Mouse (Mus musculus): Measurements from ENCODE around the gene Msh5. TPM values are rescaled to one million over a fixed set of nuclear protein-coding genes. Genes with fewer than 3 reads are reported as not detected.
"Not testable (repeated sequence)": the region's sequence is repeated elsewhere in the genome, so short reads cannot be mapped to it uniquely, and the experiment has no call there.

Gene Msh5
- polyA plus RNA-seq, 1 experiment = 1.6 TPM

DNA sequence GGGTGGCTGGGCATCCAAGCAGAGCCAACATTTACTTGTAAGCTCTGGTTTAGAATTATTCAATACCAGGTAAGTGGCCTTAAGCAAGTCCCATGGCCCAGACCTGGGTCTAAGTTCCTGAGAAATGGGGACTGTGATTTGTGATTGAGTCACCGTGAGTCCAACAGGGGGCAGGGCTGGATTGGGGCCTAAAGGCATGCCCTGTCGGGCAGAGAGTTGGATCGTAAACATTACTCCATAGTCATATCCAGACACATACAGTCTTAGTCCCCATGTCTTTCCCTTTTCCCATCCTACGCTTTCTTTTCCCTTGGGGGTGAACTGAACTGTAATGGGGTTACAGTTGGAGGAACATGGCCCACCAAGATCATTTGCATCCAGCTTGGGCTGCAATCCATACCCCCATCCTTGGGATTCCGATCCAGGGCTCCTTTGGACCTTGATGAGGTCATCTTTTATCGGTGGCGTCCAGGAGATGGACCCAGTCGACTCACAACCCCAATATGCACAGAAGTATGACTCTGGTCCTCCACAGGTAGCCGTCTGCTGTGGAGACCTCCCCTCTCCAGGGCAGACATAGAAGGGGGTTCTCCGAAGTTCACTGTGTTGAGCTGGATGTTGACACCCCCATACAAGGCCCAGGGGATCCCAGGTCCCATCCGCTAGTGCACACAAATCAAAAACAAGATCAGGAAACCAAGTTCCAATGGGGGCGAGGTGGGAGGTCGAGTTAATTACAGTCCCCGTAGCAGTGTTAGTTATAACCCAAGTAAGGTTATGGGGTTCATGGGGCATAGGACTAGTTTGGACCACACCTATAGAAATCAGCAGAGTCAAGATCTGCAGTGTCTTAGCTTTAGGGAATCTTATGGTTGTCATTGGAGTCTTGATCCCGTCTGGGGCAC lies 47.8 kb downstream of the Msh5 start:
- H3K4me3 ChIP-seq (ENCODE audit: insufficient read depth, low read depth, low read length) = no peak overlapping the region
- DNase-seq = no peak
- TF ChIP-seq POLR2A (IDR thresholded peaks at IDR 0.05; ENCODE audit: low read depth, low read length) (no peak), CTCF (conservative IDR thresholded peaks at IDR 0.05; ENCODE audit: insufficient read depth, insufficient read length, low read depth, low read length) (no peak)
- no peak overlapping the region for H3K27ac ChIP-seq (ENCODE audit: insufficient read depth, low read depth, low read length)
- 85% methylated on average over 15 of the region's 15 CpGs for WGBS
- H3K27me3 ChIP-seq (replicated peaks; ENCODE audit: control insufficient read depth, insufficient read depth, low read length) = no peaks in the 10 kb centered on the region
- no peaks in the 10 kb centered on the region for H3K36me3 ChIP-seq (ENCODE audit: control insufficient read depth, insufficient read depth, low read length)
- no peaks in the 10 kb centered on the region for H3K4me1 ChIP-seq (ENCODE audit: control insufficient read depth, insufficient read depth, low read length)

DNA sequence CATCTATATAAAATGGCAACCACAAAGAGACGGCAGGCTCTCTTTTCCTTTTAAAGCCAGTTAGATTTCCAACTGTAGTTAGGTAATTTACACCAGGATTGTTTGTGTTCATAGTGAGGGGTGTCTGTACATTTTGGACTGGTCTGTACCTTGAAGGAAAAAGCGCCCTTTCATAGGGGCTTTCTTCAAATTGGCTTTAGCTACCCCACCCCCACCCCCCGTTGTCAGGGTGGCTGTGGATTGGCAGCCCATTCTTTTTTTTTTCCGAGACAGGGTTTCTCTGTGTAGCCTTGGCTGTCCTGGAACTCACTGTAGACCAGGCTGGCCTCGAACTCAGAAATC lies 49.4 kb downstream of the Msh5 start:
- DNase-seq = no peak
- Histone ChIP-seq H3K27ac (ENCODE audit: insufficient read depth, low read depth, low read length) (no peak overlapping the region), H3K36me3 (ENCODE audit: control insufficient read depth, insufficient read depth, low read length) (no peaks in the 10 kb centered on the region), H3K27me3 (replicated peaks; ENCODE audit: control insufficient read depth, insufficient read depth, low read length) (no peaks in the 10 kb centered on the region), H3K4me3 (ENCODE audit: insufficient read depth, low read depth, low read length) (no peak overlapping the region), H3K4me1 (ENCODE audit: control insufficient read depth, insufficient read depth, low read length) (no peaks in the 10 kb centered on the region)
- no peak for TF ChIP-seq POLR2A (IDR thresholded peaks at IDR 0.05; ENCODE audit: low read depth, low read length)
- no peak for TF ChIP-seq CTCF (conservative IDR thresholded peaks at IDR 0.05; ENCODE audit: insufficient read depth, insufficient read length, low read depth, low read length)
- WGBS = 81% methylated on average over 5 of the region's 5 CpGs

DNA sequence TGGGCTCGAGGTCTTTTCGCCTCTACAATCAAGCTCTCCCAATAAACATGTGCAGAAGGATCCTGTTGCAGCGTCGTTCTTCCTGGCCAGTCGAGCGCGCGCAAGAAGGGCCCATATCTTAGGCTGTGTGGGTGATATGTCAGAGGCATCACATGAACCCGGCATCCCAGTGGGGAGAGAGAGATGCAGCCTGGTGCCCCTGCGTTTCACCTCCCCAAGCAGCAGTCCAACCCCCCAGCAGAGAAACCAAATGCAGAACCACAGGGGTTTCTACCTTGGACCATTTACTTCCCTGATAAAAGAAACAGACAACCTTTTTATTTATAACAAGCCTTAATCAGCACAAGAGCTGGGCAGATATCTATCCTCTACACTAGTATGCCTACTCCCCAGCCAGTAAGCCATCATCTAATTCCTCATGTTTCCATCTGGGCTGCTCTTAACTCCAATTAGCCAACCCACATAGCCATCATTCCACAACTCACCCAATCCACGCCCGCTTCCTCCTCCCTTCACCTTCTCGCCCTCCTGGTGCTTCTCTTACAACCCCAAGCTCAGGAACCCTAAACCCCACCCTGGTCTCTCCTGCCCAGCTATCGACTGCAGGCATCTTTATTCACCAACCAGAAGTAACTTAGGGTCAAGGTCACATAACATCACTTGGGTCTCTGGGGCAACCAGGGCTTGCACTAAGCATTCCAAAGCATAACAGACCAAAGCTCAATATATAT lies 50.0 kb downstream of the Msh5 start:
- no peak overlapping the region for H3K4me3 ChIP-seq (ENCODE audit: insufficient read depth, low read depth, low read length)
- TF ChIP-seq CTCF (conservative IDR thresholded peaks at IDR 0.05; ENCODE audit: insufficient read depth, insufficient read length, low read depth, low read length) (no peak), POLR2A (IDR thresholded peaks at IDR 0.05; ENCODE audit: low read depth, low read length) (no peak)
- H3K36me3 ChIP-seq (ENCODE audit: control insufficient read depth, insufficient read depth, low read length) = no peaks in the 10 kb centered on the region
- H3K4me1 ChIP-seq (ENCODE audit: control insufficient read depth, insufficient read depth, low read length) = no peaks in the 10 kb centered on the region
- DNase-seq = no peak
- H3K27me3 ChIP-seq (replicated peaks; ENCODE audit: control insufficient read depth, insufficient read depth, low read length) = no peaks in the 10 kb centered on the region
- H3K27ac ChIP-seq (ENCODE audit: insufficient read depth, low read depth, low read length) = no peak overlapping the region
- WGBS = 77% methylated on average over 13 of the region's 14 CpGs

DNA sequence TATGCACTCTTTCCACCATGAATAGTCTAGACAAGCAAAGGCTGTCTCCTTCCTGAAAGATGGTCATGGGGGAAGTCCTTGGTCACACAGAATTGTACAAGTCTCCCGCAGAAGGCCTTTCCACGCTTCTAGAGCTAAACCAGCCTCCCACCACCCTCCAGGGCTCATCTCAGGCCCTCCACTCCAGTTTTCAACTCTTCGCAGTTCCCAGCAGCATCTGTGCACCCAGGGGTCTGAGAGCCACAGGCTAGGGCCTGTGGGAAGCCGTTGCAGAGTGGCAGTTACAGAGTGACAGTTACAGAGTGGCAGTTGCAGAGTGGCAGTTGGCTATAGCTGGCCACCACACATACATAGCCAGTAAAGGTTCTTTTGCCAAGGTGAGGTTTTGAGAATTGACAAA lies 50.6 kb downstream of the Msh5 start:
- not testable (repeated sequence) for H3K4me3 ChIP-seq (ENCODE audit: insufficient read depth, low read depth, low read length); DNase-seq; H3K4me1 ChIP-seq (ENCODE audit: control insufficient read depth, insufficient read depth, low read length); H3K36me3 ChIP-seq (ENCODE audit: control insufficient read depth, insufficient read depth, low read length); H3K27me3 ChIP-seq (replicated peaks; ENCODE audit: control insufficient read depth, insufficient read depth, low read length); H3K27ac ChIP-seq (ENCODE audit: insufficient read depth, low read depth, low read length)
- 94% methylated on average over 4 of the region's 4 CpGs for WGBS

DNA sequence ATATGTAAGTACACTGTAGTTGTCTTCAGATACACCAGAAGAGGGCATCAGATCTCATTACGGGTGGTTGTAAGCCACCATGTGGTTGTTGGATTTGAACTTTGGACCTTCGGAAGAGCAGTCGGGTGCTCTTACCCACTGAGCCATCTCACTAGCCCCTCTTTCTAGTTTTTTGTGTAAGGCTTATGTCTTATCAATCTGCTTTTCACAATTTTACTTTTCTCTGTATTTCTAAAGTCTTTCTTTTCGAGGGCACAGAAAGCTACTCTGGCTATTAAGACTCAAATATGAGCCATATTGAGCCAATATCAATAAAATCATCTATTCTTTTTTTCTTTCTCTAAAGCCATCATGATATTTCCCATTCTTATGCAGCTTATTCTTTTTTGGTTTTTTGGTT lies 51.4 kb downstream of the Msh5 start:
- DNase-seq; H3K27me3 ChIP-seq (replicated peaks; ENCODE audit: control insufficient read depth, insufficient read depth, low read length); H3K4me1 ChIP-seq (ENCODE audit: control insufficient read depth, insufficient read depth, low read length); H3K36me3 ChIP-seq (ENCODE audit: control insufficient read depth, insufficient read depth, low read length); H3K4me3 ChIP-seq (ENCODE audit: insufficient read depth, low read depth, low read length); H3K27ac ChIP-seq (ENCODE audit: insufficient read depth, low read depth, low read length): not testable (repeated sequence)
- 68% methylated on average over 4 of the region's 4 CpGs for WGBS

DNA sequence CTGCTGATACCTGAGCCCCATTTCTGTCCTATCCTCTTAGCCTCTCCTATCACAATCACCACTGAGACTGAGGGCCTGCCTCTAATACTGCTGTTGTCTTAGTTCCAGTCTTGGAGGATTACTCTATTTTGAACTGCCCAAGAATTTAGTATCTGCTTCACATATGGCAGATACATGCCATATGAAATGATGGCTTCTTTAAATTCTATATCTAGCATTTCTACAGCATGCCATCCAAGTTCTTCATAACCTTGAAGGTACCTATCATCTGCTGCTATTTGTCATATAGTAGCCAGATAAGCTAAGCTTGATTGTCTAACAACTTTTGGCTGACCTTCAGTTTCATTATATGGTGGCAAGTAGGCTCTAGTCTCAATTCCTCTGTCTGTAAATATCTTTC lies 51.8 kb downstream of the Msh5 start:
- Histone ChIP-seq H3K4me1 (ENCODE audit: control insufficient read depth, insufficient read depth, low read length) (no peaks in the 10 kb centered on the region), H3K27ac (ENCODE audit: insufficient read depth, low read depth, low read length) (no peak overlapping the region), H3K4me3 (ENCODE audit: insufficient read depth, low read depth, low read length) (no peak overlapping the region), H3K36me3 (ENCODE audit: control insufficient read depth, insufficient read depth, low read length) (no peaks in the 10 kb centered on the region), H3K27me3 (replicated peaks; ENCODE audit: control insufficient read depth, insufficient read depth, low read length) (no peaks in the 10 kb centered on the region)
- TF ChIP-seq CTCF (conservative IDR thresholded peaks at IDR 0.05; ENCODE audit: insufficient read depth, insufficient read length, low read depth, low read length) = no peak
- TF ChIP-seq POLR2A (IDR thresholded peaks at IDR 0.05; ENCODE audit: low read depth, low read length) = no peak
- no peak for DNase-seq

DNA sequence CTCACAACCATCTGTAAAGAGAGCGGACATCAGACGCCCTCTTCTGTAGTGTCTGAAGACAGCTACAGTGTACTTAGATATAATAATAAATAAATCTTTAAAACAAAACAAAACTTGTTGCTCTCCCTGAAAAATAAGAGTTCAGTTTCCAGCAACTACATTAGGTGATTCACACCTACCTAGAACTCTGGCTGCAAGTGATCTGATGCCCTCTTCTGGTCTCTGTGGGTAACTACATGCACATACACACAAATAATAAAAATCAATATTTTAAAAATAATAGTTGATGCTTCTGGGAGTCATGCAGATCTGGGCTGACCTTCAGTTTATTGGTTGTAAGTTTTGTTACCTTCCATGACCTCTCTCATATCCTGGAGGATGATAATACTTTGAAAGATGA lies 62.3 kb downstream of the Msh5 start:
- 69% methylated on average over 2 of the region's 2 CpGs for WGBS
- peak; percentile 49 for DNase-seq

More for the DNA sequence above, 62.3 kb downstream of the Msh5 start:
- H3K36me3 ChIP-seq (ENCODE audit: control insufficient read depth, insufficient read depth, low read length) = no peaks in the 10 kb centered on the region
- H3K4me3 ChIP-seq (ENCODE audit: insufficient read depth, low read depth, low read length) = no peak overlapping the region
- TF ChIP-seq CTCF (conservative IDR thresholded peaks at IDR 0.05; ENCODE audit: insufficient read depth, insufficient read length, low read depth, low read length) = no peak
- no peaks in the 10 kb centered on the region for H3K27me3 ChIP-seq (replicated peaks; ENCODE audit: control insufficient read depth, insufficient read depth, low read length)
- H3K27ac ChIP-seq (ENCODE audit: insufficient read depth, low read depth, low read length) = no peak overlapping the region
- H3K4me1 ChIP-seq (ENCODE audit: control insufficient read depth, insufficient read depth, low read length) = peaks cover 15% of the 10 kb centered on the region; the same call in 1 of the 2 replicates

Measured in kidney, adult 2 months (tissue).